Mouse (Mus musculus) ES-Bruce4 (cell line): Measurements from ENCODE around the gene Ttll5. TPM values are rescaled to one million over a fixed set of nuclear protein-coding genes. Genes with fewer than 3 reads are reported as not detected.

ENCODE experiments used
- H3K27ac ChIP-seq: 2 replicates; pipeline ENCODE4 v1.5.1; 2012; ENCODE audit warnings: low read length, inconsistent platforms; ENCODE audit not compliant: insufficient read depth
- H3K27me3 ChIP-seq: 2 replicates; pipeline ENCODE4 v1.6.1; 2012; ENCODE audit warnings: mild to moderate bottlenecking, low read length, inconsistent platforms; ENCODE audit not compliant: control insufficient read depth, poor library complexity, insufficient read depth, severe bottlenecking
- H3K36me3 ChIP-seq: 2 replicates; pipeline ENCODE4 v1.6.1; 2012; ENCODE audit warnings: inconsistent platforms, mild to moderate bottlenecking, low read length, moderate library complexity; ENCODE audit not compliant: control insufficient read depth, poor library complexity, insufficient read depth, severe bottlenecking
- H3K4me1 ChIP-seq: one replicate; pipeline ENCODE4 v1.8.1; 2011; ENCODE audit warnings: low read length; ENCODE audit not compliant: control insufficient read depth, insufficient read depth
- H3K4me3 ChIP-seq: 2 replicates; pipeline ENCODE4 v1.5.1; 2011; ENCODE audit warnings: low read depth, mild to moderate bottlenecking, low read length
- H3K9ac ChIP-seq: 2 replicates; pipeline ENCODE4 v1.6.1; 2012; ENCODE audit warnings: low read depth, mild to moderate bottlenecking, inconsistent platforms; ENCODE audit not compliant: poor library complexity, severe bottlenecking
- H3K9me3 ChIP-seq: replicated peaks from 2 replicates; pipeline ENCODE4 v1.6.1; 2012; ENCODE audit warnings: mild to moderate bottlenecking, low read length, inconsistent platforms; ENCODE audit not compliant: control insufficient read depth, poor library complexity, insufficient read depth, severe bottlenecking
- CTCF ChIP-seq: IDR thresholded peaks from one replicate; pipeline ENCODE4 v1.8.1; 2011; ENCODE audit warnings: low read depth, low read length
- EP300 ChIP-seq: IDR thresholded peaks from 2 replicates; pipeline ENCODE4 v1.6.1; 2011; ENCODE audit warnings: low read depth, low read length; ENCODE audit not compliant: insufficient read depth
- POLR2A ChIP-seq: IDR thresholded peaks from one replicate; pipeline ENCODE4 v1.8.1; 2011; ENCODE audit warnings: low read length; ENCODE audit not compliant: insufficient read depth
- polyA plus RNA-seq: library from polyadenylated mRNA; stranded (reverse); fragments of >200 nt; gene quantifications from 2 replicates; pipeline ENCODE4 v1.2.4, GENCODE M21; 2011; ENCODE audit warnings: low read depth; ENCODE audit not compliant: missing spikeins, insufficient read depth, insufficient read length

Ttll5 gene
- polyA plus RNA-seq, 1 experiment: 19.4 TPM

DNA sequence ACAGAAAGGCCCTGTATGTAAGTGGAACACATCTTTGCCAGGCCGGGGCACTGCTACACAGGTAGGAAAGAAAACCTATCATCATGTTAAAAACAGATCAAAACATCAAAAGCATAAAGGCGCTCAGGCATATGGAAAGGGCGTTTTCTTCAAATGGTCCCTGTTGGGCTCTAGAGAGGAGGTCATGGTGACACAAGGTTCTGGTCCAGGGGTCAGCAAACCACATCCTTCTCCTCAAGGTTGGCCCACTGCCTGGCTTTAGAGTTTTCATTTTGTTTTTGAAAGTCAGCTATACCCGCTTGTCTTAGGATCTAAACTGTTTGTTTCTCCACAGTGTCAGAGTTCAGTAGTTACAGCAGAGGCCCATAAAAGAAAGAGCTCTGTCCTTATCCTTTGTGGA, 285.1 kb downstream of the Ttll5 start:
- H3K9ac ChIP-seq: no peak overlapping the region
- TF ChIP-seq EP300 (no peak), CTCF (no peak), POLR2A (no peak)
- H3K36me3 ChIP-seq: no peaks in the 10 kb centered on the region
- no peak overlapping the region for H3K27ac ChIP-seq
- H3K27me3 ChIP-seq: no peaks in the 10 kb centered on the region
- H3K9me3 ChIP-seq: no peaks in the 10 kb centered on the region
- no peaks in the 10 kb centered on the region for H3K4me1 ChIP-seq
- H3K4me3 ChIP-seq: no peak overlapping the region

GRCm38 (mm10) chr12:86110637-86111036, 286.2 kb downstream of the Ttll5 start:
- no peaks in the 10 kb centered on the region for H3K36me3 ChIP-seq
- no peak overlapping the region for H3K4me3 ChIP-seq
- no peak overlapping the region for H3K9ac ChIP-seq
- no peak overlapping the region for H3K27ac ChIP-seq
- H3K27me3 ChIP-seq: no peaks in the 10 kb centered on the region
- no peaks in the 10 kb centered on the region for H3K4me1 ChIP-seq
- TF ChIP-seq CTCF (no peak), EP300 (no peak), POLR2A (no peak)
- H3K9me3 ChIP-seq: no peaks in the 10 kb centered on the region

Other genes with a start within 250 kb of the Ttll5 start
- 14.0 and 14.4 TPM in 2 replicates for gene Jdp2, start 225.6 kb upstream of the Ttll5 start, polyA plus RNA-seq
- gene Batf, start 138.0 kb upstream of the Ttll5 start, polyA plus RNA-seq: 0.64 TPM in 1 of 2 replicates, not detected in the other
- 5.7 and 6.0 TPM in 2 replicates for gene Flvcr2, start 78.1 kb upstream of the Ttll5 start, polyA plus RNA-seq
- 97.1 and 99.3 TPM in 2 replicates for gene Erg28, start 109 bp upstream of the Ttll5 start, polyA plus RNA-seq